Mouse (Mus musculus) gastrocnemius, postnatal 4 days (tissue): ENCODE measurements around the gene Fam178b. TPM values are rescaled to one million over a fixed set of nuclear protein-coding genes. Genes with fewer than 3 reads are reported as not detected.
"Not testable (repeated sequence)": the region's sequence is repeated elsewhere in the genome, so short reads cannot be mapped to it uniquely, and the experiment has no call there.

Experiments
- DNase-seq, 2 experiments: peaks; one replicate each; pipeline ENCODE4 v3.0.0; 2021 to 2022; ENCODE audit warnings: low spot score in 2 of 2, mixed read lengths in 2 of 2
- total RNA-seq, 2 experiments: library from RNA; stranded (reverse); gene quantifications; 2 replicates each; pipeline ENCODE4 v1.2.3; 2021

Gene Fam178b
- total RNA-seq, 2 experiments from 2014 or later = 1.3 to 1.5 TPM

DNA sequence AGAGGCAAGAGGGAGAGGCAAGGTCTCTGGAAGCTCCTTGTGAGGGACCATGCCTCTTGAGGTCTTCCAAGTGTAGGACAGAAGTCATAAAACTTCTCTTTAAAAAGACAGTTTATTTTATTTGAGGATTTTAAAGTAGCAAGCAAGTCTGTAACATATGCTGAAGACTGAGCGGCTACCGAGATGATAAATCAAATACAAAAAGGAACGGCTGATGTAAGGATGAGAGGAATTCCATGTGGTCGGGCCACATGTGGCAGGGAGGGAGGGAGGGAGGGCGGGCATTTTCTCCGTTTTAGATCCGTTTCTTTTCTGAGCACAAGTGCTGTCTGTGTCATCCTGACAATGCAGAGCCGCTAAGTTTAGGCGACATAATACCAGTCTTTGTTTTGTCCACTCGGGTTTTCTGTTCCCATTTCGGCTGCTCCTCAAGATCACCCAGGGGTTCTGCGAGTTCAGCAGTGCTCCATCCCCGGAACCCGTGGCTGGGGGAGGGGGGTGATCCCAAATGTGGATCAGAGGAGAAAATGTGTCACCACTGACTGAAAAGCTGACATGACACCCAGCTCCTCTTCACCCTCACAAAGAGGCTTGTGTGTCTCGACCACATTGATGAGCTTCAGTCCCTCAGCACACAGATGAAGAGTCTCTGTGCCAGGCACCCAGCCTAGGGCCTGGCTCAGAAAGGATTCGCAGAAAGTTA, 10.2 kb downstream of the Fam178b start:
- no peak for DNase-seq

DNA sequence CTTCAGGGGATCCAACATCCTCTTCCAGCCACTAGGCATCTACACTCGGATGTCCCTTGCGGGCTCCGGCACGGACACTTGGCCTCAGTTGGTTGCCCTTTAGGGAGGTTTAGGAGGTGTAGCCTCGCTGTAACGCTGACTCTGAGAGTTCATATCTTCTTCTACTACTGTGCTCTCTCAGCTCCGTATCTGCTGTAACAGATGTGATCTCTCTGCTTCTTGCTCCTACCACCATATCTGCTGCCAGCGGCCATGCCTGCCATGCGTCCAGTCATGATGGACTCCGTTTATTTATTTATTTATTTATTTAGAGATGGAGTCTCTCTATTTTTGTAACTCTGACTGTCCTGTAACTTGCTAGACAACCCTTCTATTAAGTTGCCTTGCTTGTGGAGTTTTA, 11.7 kb downstream of the Fam178b start:
- no peak for DNase-seq

DNA sequence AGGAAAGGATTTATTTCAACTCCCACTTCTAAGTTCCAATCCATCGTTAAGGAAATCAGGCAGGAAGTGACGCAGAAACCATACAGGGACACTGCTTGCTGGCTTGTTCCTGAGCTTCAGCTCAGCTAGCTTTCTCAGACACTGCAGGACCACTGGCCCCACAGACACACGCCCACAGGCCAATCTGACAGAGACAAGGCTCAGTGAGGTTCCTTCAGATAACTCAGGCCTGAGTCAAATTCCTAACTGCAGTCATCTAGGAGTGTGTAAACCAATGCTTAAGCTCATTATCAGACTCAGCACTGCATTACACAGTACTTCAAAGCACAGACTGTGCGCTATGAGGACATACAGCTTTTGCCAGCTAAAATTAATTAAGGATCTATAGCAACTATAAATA, 12.7 kb downstream of the Fam178b start:
- DNase-seq = no peak

DNA sequence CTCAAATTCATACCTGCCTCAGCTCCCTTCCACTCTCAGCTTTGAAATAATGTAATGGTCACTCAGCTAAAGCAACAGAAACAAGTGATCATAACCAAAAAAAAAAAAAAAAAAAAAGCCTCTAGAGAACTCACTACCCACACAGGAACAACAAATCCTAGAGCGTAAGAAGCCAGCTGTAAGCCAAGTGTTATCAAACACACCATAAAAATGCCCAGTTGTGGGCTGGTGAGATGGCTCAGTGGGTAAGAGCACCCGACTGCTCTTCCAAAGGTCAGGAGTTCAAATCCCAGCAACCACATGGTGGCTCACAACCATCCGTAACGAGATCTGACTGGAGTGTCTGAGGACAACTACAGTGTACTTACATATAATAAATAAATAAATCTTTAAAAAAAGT, 15.0 kb downstream of the Fam178b start:
- not testable (repeated sequence) for DNase-seq

DNA sequence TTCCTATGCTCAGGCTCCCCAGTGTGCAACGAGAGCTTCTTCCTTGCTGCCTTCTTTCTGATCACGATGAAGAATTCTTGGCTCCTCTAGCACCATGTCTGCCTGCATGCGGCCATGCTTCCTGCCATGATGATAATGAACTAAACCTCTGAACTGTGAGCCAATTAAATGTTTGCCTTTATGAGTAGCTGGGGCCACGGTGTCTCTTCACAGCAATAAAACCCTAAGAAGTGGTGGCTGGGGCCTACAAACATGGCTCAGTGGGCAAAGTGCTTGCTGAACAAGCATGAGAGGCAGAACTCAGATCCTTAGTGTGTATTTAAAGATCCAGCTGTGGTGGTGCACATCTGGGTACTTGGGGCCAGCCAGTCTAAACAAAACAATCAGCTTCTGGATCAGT, 17.0 kb downstream of the Fam178b start:
- no peak for DNase-seq

DNA sequence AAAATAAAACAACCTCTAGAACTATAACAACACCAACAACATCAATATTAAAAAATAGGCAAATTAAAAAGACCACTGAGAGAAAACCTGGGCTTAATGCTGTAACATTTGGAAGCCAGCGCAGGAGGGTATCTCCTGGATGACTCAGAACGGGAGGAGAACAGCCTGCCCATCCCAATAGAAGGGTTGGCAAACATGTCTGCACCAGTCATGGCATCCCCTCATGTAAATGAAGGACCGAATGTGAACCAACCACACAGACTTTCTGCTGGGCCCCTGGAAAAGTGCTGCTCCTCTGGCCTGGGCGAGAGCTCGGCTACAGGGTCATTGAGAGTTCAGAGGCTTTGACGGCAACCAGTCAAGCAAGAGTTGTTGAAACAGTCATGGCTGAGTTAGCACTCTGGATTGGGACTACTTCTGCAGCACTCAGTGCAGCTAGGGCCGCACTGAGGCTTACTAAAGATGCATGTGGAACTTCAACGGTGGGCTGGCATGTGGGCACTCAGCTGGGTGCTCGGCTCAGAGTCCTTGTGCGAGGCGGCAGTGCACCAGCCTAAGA, 17.7 kb downstream of the Fam178b start:
- DNase-seq = no peak

DNA sequence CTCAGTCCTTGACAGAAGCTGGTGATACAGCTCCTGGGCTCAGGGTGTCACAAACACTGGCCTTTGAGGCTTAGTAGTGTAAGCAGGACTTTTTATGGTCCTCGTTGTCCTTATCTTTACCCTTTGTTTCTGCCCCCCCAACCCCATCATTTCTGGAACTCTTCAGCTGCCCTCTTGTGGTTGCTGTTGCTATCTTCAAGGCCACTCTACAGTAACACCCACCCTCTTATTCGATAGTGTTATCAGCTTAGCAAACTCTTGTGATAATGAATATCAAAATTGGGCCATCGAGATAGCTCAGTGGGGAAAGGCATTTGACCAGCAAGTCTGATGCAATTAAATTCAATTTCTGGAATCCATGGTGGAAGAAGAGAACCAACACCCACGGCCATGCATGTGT, 18.5 kb downstream of the Fam178b start:
- no peak for DNase-seq

DNA sequence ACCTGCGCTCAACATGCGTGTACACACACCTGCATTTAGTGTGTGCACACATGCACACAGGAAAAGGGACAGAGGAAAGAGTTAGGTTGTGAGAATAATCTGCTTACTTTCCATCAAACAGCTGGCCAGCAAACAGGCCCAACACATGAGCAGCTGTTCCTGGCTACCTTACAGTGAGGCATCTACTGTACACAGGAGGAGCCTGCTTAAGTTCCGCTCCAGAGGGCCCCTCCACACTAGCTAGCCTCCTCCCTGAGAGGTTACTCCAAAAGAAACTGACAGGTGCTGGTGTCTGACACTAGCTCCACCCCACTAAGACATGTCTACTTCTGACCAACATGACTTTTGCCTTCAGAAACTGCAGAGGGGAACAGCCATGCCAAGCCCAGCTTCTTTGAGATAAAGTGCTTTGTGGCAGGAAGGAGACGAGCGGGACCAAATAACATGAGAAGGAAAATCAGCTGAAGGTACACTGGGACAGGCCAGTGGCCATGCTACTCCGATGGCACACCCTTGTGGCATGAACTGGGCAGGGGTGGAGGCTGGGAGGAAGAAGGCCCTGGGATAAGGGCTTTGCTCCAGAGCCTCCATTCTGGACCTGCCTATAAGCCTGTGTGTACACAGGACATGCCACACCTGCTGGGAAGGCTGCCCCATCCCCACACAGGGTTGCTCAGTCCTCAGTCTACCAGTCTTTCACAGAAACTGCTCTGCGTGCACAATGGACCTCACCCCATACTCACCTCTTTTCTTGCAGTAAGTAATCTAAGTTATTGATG, 24.2 kb downstream of the Fam178b start:
- no peak for DNase-seq

DNA sequence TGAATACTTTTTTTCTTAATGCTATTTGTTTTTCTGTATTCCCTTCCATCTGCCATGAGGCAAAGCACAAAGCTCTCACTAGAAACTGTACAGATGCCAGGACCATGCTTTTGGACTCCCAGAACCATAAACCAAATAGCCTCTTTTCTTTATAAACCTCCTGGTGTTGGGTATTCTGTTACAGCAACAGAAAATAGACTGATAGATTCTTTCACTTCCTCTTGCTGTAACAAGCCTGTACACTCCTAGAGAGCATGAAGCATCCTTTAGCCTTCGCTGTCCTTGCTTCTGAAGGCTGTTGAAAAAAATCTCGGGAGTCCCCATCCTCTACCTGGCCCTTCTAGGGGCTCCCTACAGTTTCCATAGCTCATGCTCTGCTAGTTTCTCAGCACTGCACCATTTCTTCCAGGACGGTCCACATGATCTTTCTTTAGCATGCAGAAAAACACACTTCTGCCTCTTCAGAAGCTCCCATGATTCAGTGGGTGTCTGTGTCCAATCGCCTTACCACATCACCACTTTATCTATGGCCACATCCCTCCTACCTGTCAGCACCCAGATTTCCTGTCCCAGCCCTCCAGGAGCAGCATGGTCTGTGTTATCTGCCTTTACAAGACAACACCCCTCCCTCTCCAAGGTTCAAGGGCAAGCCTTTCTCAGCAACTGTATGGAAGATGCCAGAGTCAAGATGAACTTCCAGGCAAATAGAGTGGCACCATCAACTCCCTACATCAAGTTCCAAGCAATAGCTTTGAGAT, 25.1 kb downstream of the Fam178b start:
- no peak for DNase-seq

DNA sequence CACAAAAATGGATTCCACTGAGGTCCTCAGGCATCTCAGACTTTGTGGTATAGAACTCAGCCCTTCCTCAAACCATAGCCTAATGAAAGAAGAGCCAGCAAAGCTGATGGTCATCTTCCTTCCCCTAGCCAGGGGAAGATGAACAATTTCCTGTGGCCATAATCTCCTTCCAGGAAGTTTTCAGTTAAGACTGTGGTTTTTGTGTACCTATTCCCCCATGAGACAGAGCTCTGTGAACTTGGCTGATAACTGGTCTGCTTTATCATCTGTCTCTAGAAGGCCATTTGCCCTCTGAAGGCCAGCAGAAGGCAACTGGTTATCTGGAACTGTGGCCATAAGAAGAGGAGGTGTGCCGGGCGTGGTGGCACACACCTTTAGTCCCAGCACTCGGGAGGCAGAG, 26.8 kb downstream of the Fam178b start:
- DNase-seq = no peak

DNA sequence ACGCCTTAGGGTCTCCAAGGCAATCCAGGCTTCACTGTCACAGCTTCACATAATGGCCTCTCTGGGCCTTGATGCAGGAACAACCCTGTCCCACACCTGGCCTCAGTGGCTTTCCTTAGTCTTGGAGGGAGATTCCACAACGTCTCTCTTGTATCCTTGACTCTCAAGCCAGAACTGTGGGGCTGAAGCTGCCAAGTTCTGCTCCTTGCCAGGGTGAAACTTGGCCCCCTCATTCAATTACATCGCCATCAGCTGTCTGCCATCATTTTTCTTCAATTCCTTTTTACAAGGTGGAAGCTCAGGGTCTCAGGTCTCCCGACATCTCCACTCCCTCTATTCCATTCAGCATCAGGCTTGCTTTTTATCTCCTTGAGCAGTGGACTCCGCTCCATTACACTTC, 27.9 kb downstream of the Fam178b start:
- DNase-seq = no peak

DNA sequence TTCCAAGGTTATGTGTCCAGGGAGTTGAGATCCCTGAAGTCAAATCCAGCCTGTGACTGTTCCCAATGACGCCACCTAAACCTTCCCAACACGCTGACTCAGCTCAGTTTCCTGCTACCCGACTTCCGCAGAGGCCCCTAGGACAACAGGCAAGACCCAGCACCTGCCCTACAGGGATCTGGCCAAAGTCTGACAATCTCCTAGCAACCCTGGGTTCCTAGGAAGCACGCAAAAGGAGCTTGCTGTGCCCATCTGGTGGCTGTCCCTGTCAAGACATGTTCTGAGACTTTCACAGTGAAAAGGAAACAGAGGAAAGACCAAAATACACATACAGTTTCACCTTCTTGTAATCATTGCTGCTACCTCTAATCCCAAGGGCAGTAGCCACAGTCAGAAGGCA, 35.4 kb downstream of the Fam178b start:
- no peak for DNase-seq

DNA sequence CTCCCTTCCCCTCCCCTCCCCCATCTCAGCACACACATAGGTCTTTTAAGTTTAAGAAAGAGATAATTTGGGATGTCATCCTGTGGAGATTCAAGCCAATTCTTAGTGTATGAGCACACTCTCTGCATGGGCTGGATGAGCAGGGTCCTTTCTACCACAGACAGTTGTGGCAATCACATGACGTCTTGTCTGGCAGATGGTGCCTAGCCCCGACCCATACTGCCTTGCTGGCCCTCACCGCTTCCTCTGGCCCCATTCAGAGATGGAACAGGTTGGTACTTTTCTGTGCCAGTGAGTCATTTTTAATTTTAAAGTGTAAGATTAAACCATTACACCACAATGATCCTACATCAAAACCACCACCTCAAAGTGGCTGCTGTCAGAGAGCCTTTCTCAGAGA, 36.7 kb downstream of the Fam178b start:
- no peak for DNase-seq

DNA sequence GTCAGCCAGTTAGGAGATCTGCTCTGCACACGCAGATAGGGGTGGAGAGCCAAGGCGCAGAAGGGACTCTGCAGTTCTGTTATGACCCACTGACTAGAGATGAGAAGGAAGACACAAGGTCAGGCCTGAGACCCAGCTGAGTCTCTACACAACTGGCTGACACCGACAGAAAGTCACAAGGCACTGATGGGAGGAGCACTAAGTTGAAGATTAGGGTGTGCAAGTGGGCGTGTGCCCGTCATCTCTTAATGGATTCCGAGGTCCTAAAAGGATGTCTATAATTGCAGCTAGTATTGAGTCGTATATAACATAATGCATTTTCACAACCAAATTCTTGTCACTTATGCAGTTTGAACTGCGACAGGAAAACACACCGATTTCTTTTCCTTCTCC, 38.4 kb downstream of the Fam178b start:
- no peak for DNase-seq

DNA sequence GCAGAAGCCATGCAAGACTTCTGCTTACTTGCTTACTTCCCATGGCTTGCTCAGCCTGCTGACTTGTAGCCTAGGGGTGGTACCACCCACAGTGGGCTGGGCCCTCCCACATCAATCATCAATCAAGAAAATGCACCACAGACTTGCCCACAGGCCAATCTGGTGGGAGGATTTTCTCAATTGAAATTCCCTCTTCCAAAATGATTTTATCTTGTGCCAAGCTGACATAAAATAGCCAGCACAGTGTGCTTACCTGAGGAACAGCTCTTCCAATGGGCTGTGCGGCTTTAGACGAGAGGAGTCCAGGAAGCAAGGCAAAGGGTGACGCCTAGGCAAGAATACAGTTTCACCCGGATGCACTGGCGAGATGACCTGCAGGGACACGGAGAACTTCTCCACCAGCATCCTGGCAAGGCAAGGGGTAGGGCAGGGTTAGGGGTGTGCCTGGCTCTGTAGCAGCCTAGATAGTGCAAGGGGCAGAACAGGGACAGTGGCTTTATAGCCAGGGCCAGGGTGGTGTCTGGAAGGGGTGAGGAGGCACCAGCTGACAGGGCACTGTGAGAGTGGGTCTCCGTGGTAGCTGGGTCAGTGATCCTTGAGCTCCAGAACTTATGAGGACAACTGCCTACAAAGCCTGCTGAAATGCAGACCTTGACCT, 38.9 kb downstream of the Fam178b start:
- DNase-seq = no peak

DNA sequence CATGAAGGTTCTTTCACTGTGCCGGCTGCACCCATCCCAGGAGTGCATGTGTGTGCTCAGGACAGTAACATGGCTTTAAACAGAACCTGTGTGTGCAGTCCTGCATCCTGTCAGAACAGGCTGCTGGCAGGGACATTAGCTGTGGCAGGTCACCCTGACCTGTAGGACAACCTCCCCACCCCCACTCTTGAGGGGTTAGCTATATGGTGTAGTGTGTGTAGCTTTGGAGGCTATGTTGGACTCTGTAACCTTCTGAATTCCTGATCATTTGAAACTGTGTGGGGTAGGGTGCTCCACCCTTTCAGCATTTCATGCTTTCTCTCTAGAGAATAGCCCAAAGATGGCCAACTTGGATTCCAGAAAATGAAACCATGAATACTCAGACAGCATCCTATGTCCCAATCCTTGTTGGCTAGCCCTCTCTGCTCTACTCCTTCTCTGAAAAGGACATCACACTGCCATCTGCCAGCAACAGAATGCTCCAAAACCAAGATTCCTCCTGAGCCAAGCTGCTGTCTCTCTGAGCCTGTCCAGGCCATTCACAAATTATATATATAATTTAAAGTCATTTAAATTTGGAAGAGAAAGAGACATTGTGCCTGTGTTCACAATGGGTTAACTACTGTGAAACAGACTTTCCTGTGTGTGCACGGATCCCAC, 47.0 kb downstream of the Fam178b start:
- DNase-seq = no peak

DNA sequence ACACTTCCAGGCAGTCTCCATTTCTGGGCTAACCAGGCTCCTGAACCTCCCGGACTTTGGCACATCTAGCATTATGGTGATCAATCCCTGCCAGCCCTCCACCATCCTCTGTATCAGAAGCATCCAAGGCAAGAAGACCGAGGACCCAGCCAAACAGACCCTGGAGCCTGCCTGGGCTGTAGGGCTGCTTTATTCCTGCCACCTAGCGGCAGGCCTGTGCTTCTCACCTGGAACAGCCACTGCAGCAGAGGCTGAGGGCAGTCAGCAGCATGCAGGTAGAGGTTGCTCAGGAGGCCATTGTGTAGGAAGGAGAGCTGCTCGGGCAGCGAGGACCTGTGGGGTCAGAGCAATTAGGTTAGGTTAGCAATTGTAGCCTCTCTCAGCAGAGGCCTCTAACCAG, 48.0 kb downstream of the Fam178b start:
- peak in 1 of 2 experiments; percentile 66 for DNase-seq

DNA sequence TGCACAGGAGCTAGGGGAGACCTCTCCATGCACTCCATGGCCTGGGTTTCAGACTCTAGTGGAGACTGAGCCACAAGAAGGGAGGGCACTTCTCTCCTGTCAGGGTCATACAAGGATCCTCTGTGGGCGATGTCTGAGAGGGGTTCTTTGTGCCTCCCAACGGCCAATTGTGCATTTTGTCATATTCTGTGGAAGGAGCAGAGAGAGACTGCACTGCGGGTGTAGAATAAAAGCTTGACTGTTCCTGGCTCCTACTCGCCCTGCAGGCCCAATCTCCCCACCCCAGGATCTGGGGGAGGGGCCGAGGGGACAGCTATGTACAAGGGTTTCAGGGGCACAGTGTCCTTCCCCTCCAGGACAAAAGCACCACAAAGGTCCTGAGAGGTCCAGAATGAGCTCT, 49.1 kb downstream of the Fam178b start:
- no peak for DNase-seq

DNA sequence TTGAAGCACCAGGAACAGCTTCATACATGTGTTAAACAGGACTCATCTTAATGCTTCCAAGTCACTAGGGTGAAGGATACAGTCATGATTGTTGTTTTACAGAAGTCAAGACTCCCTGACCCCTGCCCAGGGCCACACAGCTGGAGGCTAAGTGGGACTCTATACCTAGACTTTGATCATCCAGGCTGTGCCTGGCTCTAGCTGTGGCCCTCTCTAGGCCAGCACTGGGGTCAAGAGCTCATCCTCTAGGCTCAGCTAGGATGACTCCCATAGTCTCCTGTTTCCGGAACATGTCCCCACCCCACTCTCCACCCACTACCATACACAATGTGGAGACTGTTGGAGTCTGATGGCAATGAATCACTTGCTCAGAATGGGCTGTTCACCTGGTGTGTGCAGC, 50.1 kb downstream of the Fam178b start:
- DNase-seq = no peak

DNA sequence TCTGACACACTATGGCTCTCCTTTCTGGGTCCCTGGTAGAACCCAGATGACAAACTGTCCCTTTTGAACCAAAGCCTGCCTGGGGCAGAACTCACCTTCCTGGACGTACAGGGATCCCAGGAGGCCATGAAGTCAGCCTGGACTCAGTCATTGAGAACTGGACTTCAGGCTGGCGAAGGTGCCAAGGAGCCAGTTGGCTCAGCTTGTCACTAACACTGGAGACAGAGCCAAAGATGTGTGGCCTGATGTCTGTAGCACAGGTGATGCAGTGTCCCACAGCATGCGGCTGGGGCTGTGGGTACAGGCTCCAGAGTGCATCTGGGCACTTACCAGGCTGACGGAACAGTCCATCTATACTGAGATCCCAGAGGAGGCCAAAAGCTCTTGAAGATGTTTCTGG, 50.9 kb downstream of the Fam178b start:
- DNase-seq = no peak

DNA sequence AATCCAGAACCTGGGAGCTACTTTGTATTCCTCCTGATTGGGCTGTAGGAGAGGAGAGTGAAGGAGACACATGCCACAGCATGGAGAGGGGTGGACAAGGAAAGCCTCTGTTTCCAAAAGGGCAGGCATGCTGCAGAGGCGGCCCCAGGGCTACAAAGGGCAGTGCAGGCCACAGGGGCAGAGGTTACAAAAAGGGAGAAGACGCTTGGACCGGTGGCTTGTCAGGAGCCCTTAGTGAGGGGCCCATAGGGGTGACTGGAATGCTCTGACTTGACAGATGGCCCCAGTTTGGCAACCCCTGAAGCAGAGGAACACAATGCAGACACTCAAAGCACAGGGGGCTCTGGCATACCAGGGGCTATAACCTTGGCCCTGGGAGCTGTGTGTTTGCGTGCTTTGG, 51.6 kb downstream of the Fam178b start:
- DNase-seq = no peak
